Mouse (Mus musculus): ENCODE measurements around the gene Pip4k2b.

GRCm38 (mm10) chr11:97703039-97703826 lies 41.3 kb downstream of the Pip4k2b start, which contains the start of gene Psmb3:
- TF ChIP-seq POLR2A (IDR thresholded peaks at IDR 0.05; ENCODE audit: insufficient read depth, low read depth, low read length), result peak; percentile 53
- no peak for TF ChIP-seq CTCF (IDR thresholded peaks at IDR 0.05; ENCODE audit: insufficient read depth, low read depth, low read length)

Data from olfactory bulb, adult 2 months (tissue).